Mouse (Mus musculus) kidney, postnatal 36 days (tissue): ENCODE measurements around the gene Ccdc86.
A peak's percentile ranks its signal among the peaks of the same experiment; 100 is the strongest.

Experiments
- DNase-seq, 2 experiments: peaks; one replicate each; pipeline ENCODE4 v3.0.0; 2021 to 2022; ENCODE audit warnings: mixed read lengths in 2 of 2

Ccdc86 gene

GRCm38 (mm10) chr19:10904927-10905727 lies 43.9 kb downstream of the Ccdc86 start:
- peak; percentile 77 to 82 for DNase-seq

- DNase-seq: no peak
These were observed 44.6 kb downstream of the Ccdc86 start for GRCm38 (mm10) chr19:10904512-10904911.

- no peak for DNase-seq
These were observed 48.0 kb downstream of the Ccdc86 start for GRCm38 (mm10) chr19:10901046-10901445.

GRCm38 (mm10) chr19:10900315-10900714 lies 48.8 kb downstream of the Ccdc86 start:
- DNase-seq: no peak

- no peak for DNase-seq
These were observed 51.6 kb downstream of the Ccdc86 start for GRCm38 (mm10) chr19:10897491-10897890.

GRCm38 (mm10) chr19:10896849-10897248 lies 52.2 kb downstream of the Ccdc86 start:
- no peak for DNase-seq

GRCm38 (mm10) chr19:10895708-10896107 lies 53.4 kb downstream of the Ccdc86 start:
- DNase-seq: peak in 1 of 2 experiments; percentile 21

GRCm38 (mm10) chr19:10895016-10895528 lies 54.0 kb downstream of the Ccdc86 start, which contains the start of gene Prpf19:
TSS of gene Prpf19 (plus strand) at chr19:10895231.
- peak; percentile 98 to 99 for DNase-seq

GRCm38 (mm10) chr19:10892201-10892600 lies 56.9 kb downstream of the Ccdc86 start:
- no peak for DNase-seq
